In genomic region chr4:141721961-141722360, GRCm38 (mm10) we compare ENCODE assay signal across 8 mouse cellular contexts. TPM values are rescaled to one million over a fixed set of nuclear protein-coding genes. Genes with fewer than 3 reads are reported as not detected.
DNase-seq lines count a peak whose midpoint lies in the region; ATAC-seq and TF ChIP-seq lines count a peak whose summit lies in the region.

No protein-coding gene starts in this region.

- H3K27me3 ChIP-seq in MEL (ENCODE audit: control insufficient read depth in 1 of 2, insufficient read depth in 2 of 2, low read length in 2 of 2), result no peaks in the 10 kb centered on the region
- H3K27me3 ChIP-seq in hindbrain, embryonic 13.5 days, result no peaks in the 10 kb centered on the region

- no peak for TF ChIP-seq RAD21 in MEL (IDR thresholded peaks at IDR 0.05; ENCODE audit: low read depth, low read length)

- TF ChIP-seq POLR2A in MEL (IDR thresholded peaks at IDR 0.05; ENCODE audit: control insufficient read depth in 1 of 2, insufficient read depth in 1 of 2, low read depth in 1 of 2, low read length in 2 of 2, poor library complexity in 1 of 2), result no peak

- no peak for TF ChIP-seq CTCF in gastrocnemius, adult 2 months (IDR thresholded peaks at IDR 0.05)
- TF ChIP-seq CTCF in MEL (IDR thresholded peaks at IDR 0.05 in 2 of 3, conservative IDR thresholded peaks at IDR 0.05 in 1 of 3; ENCODE audit: control insufficient read depth in 1 of 3, insufficient read depth in 1 of 3, low read depth in 2 of 3, low read length in 3 of 3, poor library complexity in 1 of 3, severe bottlenecking in 1 of 3), result no peak

- peak overlapping the region; percentile 98 for H3K27ac ChIP-seq in gastrocnemius, adult 2 months
- H3K27ac ChIP-seq in MEL (ENCODE audit: control insufficient read depth, low read depth, low read length), result no peak overlapping the region
- H3K27ac ChIP-seq in hindbrain, embryonic 13.5 days, result no peak overlapping the region

- peak overlapping the region; percentile 92 for H3K4me3 ChIP-seq in gastrocnemius, adult 2 months
- H3K4me3 ChIP-seq in MEL (ENCODE audit: control insufficient read depth in 1 of 2, insufficient read depth in 1 of 2, low read depth in 2 of 2, low read length in 2 of 2), result peak overlapping the region; percentile 73 to 97
- peak overlapping the region; percentile 92 for H3K4me3 ChIP-seq in hindbrain, embryonic 13.5 days

- WGBS in hindbrain, embryonic 13.5 days, result 79% methylated on average over 6 of the region's 6 CpGs

- peaks cover 10 to 31% of the 10 kb centered on the region in 2 experiments for H3K4me1 ChIP-seq in MEL (ENCODE audit: control insufficient read depth in 1 of 2, insufficient read depth in 2 of 2, low read length in 2 of 2)
- H3K4me1 ChIP-seq in hindbrain, embryonic 13.5 days (replicated peaks), result peaks cover 34% of the 10 kb centered on the region

- H3K9me3 ChIP-seq in MEL (replicated peaks; ENCODE audit: insufficient read depth, low read length), result no peaks in the 10 kb centered on the region
- H3K9me3 ChIP-seq in hindbrain, embryonic 13.5 days, result no peaks in the 10 kb centered on the region

- intact Hi-C loops in gastrocnemius, adult 2 months (cut with DNase I), result loop anchor here (5.0 kb wide), 1 partner anchor 70 kb away; the partner anchor contains the start of genes Casp9 and Dnajc16
- intact Hi-C loops in left cerebral cortex, postnatal 25 days (cut with DNase I), result loop anchor here (2.0 kb wide), 1 partner anchor 69 kb away; the partner anchor contains the start of gene Dnajc16

- H3K4me2 ChIP-seq in hindbrain, embryonic 13.5 days, result peak overlapping the region; percentile 91

- no peak for TF ChIP-seq EP300 in MEL (IDR thresholded peaks at IDR 0.05; ENCODE audit: low read depth in 1 of 2, low read length in 2 of 2)

- peak overlapping the region; percentile 81 for H3K9ac ChIP-seq in MEL (ENCODE audit: control insufficient read depth, low read depth, low read length, poor library complexity, severe bottlenecking)
- H3K9ac ChIP-seq in hindbrain, embryonic 13.5 days, result peak overlapping the region; percentile 96; the same call in 1 of the 2 replicates

- no peak for ATAC-seq in hindbrain, embryonic 13.5 days (ENCODE audit: low FRiP score)

- peaks cover 58% of the 10 kb centered on the region for H3K79me2 ChIP-seq in MEL (ENCODE audit: control insufficient read depth, insufficient read depth, low read length, poor library complexity)

- H3K36me3 ChIP-seq in MEL (ENCODE audit: control insufficient read depth in 1 of 2, insufficient read depth in 2 of 2, low read length in 2 of 2), result peaks cover 16 to 36% of the 10 kb centered on the region in 2 experiments
- peaks cover 6% of the 10 kb centered on the region; the same call in 1 of the 2 replicates for H3K36me3 ChIP-seq in hindbrain, embryonic 13.5 days

- no peak for DNase-seq in gastrocnemius, adult 2 months
- no peak for DNase-seq in gastrocnemius, adult 18-20 months (ENCODE audit: low spot score)
- no peak for DNase-seq in MEL (ENCODE audit: low read depth, low spot score)
- peak; percentile 30 for DNase-seq in lung, postnatal 14 days
- no peak for DNase-seq in left cerebral cortex, postnatal 25 days (ENCODE audit: low spot score in 2 of 2)
- no peak for DNase-seq in spleen, adult 18-20 months
- no peak for DNase-seq in urinary bladder, postnatal 25 days (ENCODE audit: low spot score)

TF ChIP-seq in MEL, 35 proteins besides CTCF, POLR2A, EP300 and RAD21:
- no peak for TF ChIP-seq MAZ (IDR thresholded peaks at IDR 0.05; ENCODE audit: low read depth, low read length)
- no peak for TF ChIP-seq SIN3A (IDR thresholded peaks at IDR 0.05; ENCODE audit: low read length)
- no peak for TF ChIP-seq KAT2A (conservative IDR thresholded peaks at IDR 0.05; ENCODE audit: low read depth, low read length)
- TF ChIP-seq ZMIZ1 (IDR thresholded peaks at IDR 0.05; ENCODE audit: low read depth, low read length), result no peak
- TF ChIP-seq POLR2AphosphoS2 (IDR thresholded peaks at IDR 0.05; ENCODE audit: low read length), result no peak

RNA-seq across cellular contexts. Expression of gene Ddi2, which starts 1.3 kb away (rescaled TPM):
- 10 to 100 TPM; 37.8 to 46.5 TPM for total RNA-seq in gastrocnemius, adult 2 months (2021)
- 10 to 100 TPM; 57.5 to 62.5 TPM for total RNA-seq in gastrocnemius, adult 18-20 months (2021)
- total RNA-seq in MEL (2012; rRNA removed), result 37.6 and 40.7 TPM in 2 replicates
- polyA plus RNA-seq in MEL (2012; ENCODE audit: insufficient read depth in 1 of 2, insufficient read length in 2 of 2, low read depth in 1 of 2, low replicate concordance in 2 of 2, missing spikeins in 1 of 2), result 10 to 100 TPM in 1 of 2 experiments, not detected in 1; 42.8 TPM
- polyA plus RNA-seq in hindbrain, embryonic 13.5 days (2015; fragmentation: Nextera tagmentation; extraction: Ambion mirVana), result 14.9 and 16.0 TPM in 2 replicates
- 10 to 100 TPM; 39.8 to 41.1 TPM for total RNA-seq in left cerebral cortex, postnatal 25 days (2021)

RNA-seq across cellular contexts. Expression of gene Agmat, which starts 24.5 kb away (rescaled TPM):
- total RNA-seq in gastrocnemius, adult 2 months (2021), result not detected
- total RNA-seq in gastrocnemius, adult 18-20 months (2021), result not detected
- 0.12 TPM in 1 of 2 replicates, not detected in the other for total RNA-seq in MEL (2012; rRNA removed)
- polyA plus RNA-seq in MEL (2012; ENCODE audit: insufficient read depth in 1 of 2, insufficient read length in 2 of 2, low read depth in 1 of 2, low replicate concordance in 2 of 2, missing spikeins in 1 of 2), result under 1 TPM in 1 of 2 experiments, not detected in 1; 0.07 TPM
- polyA plus RNA-seq in hindbrain, embryonic 13.5 days (2015; fragmentation: Nextera tagmentation; extraction: Ambion mirVana), result not detected in 2 replicates
- under 1 TPM; 0.60 to 0.94 TPM for total RNA-seq in left cerebral cortex, postnatal 25 days (2021)

RNA-seq across cellular contexts. Expression of gene Rsc1a1, which starts 36.6 kb away (rescaled TPM):
- total RNA-seq in gastrocnemius, adult 2 months (2021), result 1 to 10 TPM; 3.8 to 5.6 TPM
- total RNA-seq in gastrocnemius, adult 18-20 months (2021), result 1 to 10 TPM; 4.1 to 5.2 TPM
- 7.7 and 8.8 TPM in 2 replicates for total RNA-seq in MEL (2012; rRNA removed)
- polyA plus RNA-seq in MEL (2012; ENCODE audit: insufficient read depth in 1 of 2, insufficient read length in 2 of 2, low read depth in 1 of 2, low replicate concordance in 2 of 2, missing spikeins in 1 of 2), result not detected
- 0.44 and 2.8 TPM in 2 replicates for polyA plus RNA-seq in hindbrain, embryonic 13.5 days (2015; fragmentation: Nextera tagmentation; extraction: Ambion mirVana)
- total RNA-seq in left cerebral cortex, postnatal 25 days (2021), result 1 to 10 TPM in 1 of 2 experiments, under 1 TPM in 1; 0.30 to 2.4 TPM

RNA-seq across cellular contexts. Expression of gene Plekhm2, which starts 57.3 kb away (rescaled TPM):
- total RNA-seq in gastrocnemius, adult 2 months (2021), result 10 to 100 TPM; 32.9 to 34.7 TPM
- total RNA-seq in gastrocnemius, adult 18-20 months (2021), result 10 to 100 TPM; 28.9 to 34.5 TPM
- 4.8 and 6.5 TPM in 2 replicates for total RNA-seq in MEL (2012; rRNA removed)
- 10 to 100 TPM in 1 of 2 experiments, not detected in 1; 15.4 TPM for polyA plus RNA-seq in MEL (2012; ENCODE audit: insufficient read depth in 1 of 2, insufficient read length in 2 of 2, low read depth in 1 of 2, low replicate concordance in 2 of 2, missing spikeins in 1 of 2)
- 6.9 and 8.2 TPM in 2 replicates for polyA plus RNA-seq in hindbrain, embryonic 13.5 days (2015; fragmentation: Nextera tagmentation; extraction: Ambion mirVana)
- 10 to 100 TPM; 74.6 to 75.2 TPM for total RNA-seq in left cerebral cortex, postnatal 25 days (2021)
